Mouse (Mus musculus) heart, embryonic 13.5 days (tissue): ENCODE results near the gene Pacrg. TPM values are rescaled to one million over a fixed set of nuclear protein-coding genes. Genes with fewer than 3 reads are reported as not detected.

Experiments used
- ATAC-seq: fragments of 200-750 bp; cut with Nextera tagmentation; 2 replicates; pipeline ENCODE4 v1.8.0; 2017; ENCODE audit warnings: moderate TSS enrichment; ENCODE audit not compliant: insufficient number of reproducible peaks, low FRiP score, low TSS enrichment; ENCODE audit errors: extremely low read depth
- H3K27ac ChIP-seq: fragments of 300-500 bp; sonication (generic); replicated peaks from 2 replicates; pipeline ENCODE4 v1.5.1; 2015; ENCODE audit warnings: moderate library complexity, mild to moderate bottlenecking, inconsistent platforms
- H3K27me3 ChIP-seq: fragments of 300-500 bp; sonication (generic); replicated peaks from 2 replicates; pipeline ENCODE4 v1.6.1; 2015; ENCODE audit warnings: mild to moderate bottlenecking, inconsistent platforms
- H3K36me3 ChIP-seq: fragments of 300-500 bp; sonication (generic); 2 replicates; pipeline ENCODE4 v1.6.1; 2015; ENCODE audit warnings: mild to moderate bottlenecking, inconsistent platforms
- H3K4me1 ChIP-seq: fragments of 300-500 bp; sonication (generic); 2 replicates; pipeline ENCODE4 v1.6.1; 2015; ENCODE audit warnings: inconsistent platforms
- H3K4me2 ChIP-seq: fragments of 300-500 bp; sonication (generic); 2 replicates; pipeline ENCODE4 v1.6.1; 2015; ENCODE audit warnings: inconsistent platforms, mild to moderate bottlenecking, moderate library complexity
- H3K4me3 ChIP-seq: fragments of 300-500 bp; sonication (generic); 2 replicates; pipeline ENCODE4 v1.5.1; 2015; ENCODE audit warnings: moderate library complexity, mild to moderate bottlenecking, inconsistent platforms
- H3K9ac ChIP-seq: fragments of 300-500 bp; sonication (generic); 2 replicates; pipeline ENCODE4 v1.6.1; 2015; ENCODE audit warnings: inconsistent platforms, mild to moderate bottlenecking, moderate library complexity
- H3K9me3 ChIP-seq: fragments of 300-500 bp; sonication (generic); 2 replicates; pipeline ENCODE4 v1.6.1; 2016; ENCODE audit warnings: inconsistent platforms
- WGBS: fragments of 180-500 bp; shearing (Covaris S2); methylation state at CpG from one replicate; pipeline ENCODE4 v1.1.7; 2015; ENCODE audit warnings: mixed read lengths; 5-methylcytosine and 5-hydroxymethylcytosine counted together
- polyA plus RNA-seq: library from polyadenylated mRNA; unstranded; fragments of >200 nt; fragmentation: Nextera tagmentation; extraction: Ambion mirVana; gene quantifications from 2 replicates; pipeline ENCODE4 v1.2.1, GENCODE M21; 2015

Pacrg gene
- polyA plus RNA-seq, 1 experiment from 2014 or later: 0.64 TPM

DNA sequence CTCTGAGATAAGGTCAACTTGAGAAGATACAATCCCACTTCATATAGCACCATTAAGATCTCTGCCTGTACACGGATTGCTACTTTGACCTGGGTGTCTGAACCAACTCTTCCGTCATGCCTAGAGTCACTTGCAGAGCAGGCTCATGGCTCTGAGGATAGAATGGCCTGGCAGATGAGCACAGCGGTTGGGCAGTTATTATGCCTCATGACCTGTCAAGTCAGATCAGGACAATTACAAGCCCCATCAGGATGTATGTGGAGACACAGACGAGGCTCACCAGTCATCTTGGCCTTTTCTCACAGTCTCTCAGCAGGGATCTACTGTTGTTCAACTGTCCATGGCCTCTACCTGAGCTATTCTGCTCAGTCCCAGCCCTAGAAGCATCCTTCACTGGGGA lies 424.0 kb downstream of the Pacrg start:
- Histone ChIP-seq H3K4me2 (no peak overlapping the region), H3K27ac (peak overlapping the region; percentile 93), H3K27me3 (no peaks in the 10 kb centered on the region), H3K4me3 (no peak overlapping the region), H3K9me3 (no peaks in the 10 kb centered on the region), H3K4me1 (peaks cover 62% of the 10 kb centered on the region), H3K36me3 (no peaks in the 10 kb centered on the region), H3K9ac (no peak overlapping the region)
- WGBS: 79% methylated on average over 4 of the region's 4 CpGs
- ATAC-seq: no peak

DNA sequence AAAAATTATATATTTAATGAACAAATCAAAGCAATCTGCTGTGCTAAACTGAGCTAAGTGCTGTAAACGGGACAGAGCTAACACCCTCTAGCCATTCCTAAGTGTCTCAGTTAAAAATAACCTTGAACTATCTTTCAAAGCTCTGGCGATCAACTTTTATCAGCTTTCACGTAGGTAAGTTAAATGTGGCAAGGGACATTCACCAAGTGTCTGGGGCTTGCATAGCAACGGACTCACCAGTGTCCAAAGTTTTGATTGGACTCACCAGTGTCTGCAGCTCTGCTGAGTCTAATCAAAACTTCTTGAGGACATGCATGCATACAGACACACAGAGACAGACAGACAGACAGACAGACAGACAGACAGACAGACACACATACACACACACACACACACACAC lies 425.7 kb downstream of the Pacrg start:
- no peaks in the 10 kb centered on the region for H3K36me3 ChIP-seq
- peak; percentile 47; the same call in 1 of the 2 replicates for ATAC-seq
- H3K4me3 ChIP-seq: no peak overlapping the region
- peak overlapping the region; percentile 93 for H3K27ac ChIP-seq
- H3K9me3 ChIP-seq: no peaks in the 10 kb centered on the region
- H3K27me3 ChIP-seq: no peaks in the 10 kb centered on the region
- 23% methylated on average over 4 of the region's 4 CpGs for WGBS
- H3K4me1 ChIP-seq: peaks cover 69% of the 10 kb centered on the region
- peak overlapping the region; percentile 27 for H3K4me2 ChIP-seq
- H3K9ac ChIP-seq: no peak overlapping the region

DNA sequence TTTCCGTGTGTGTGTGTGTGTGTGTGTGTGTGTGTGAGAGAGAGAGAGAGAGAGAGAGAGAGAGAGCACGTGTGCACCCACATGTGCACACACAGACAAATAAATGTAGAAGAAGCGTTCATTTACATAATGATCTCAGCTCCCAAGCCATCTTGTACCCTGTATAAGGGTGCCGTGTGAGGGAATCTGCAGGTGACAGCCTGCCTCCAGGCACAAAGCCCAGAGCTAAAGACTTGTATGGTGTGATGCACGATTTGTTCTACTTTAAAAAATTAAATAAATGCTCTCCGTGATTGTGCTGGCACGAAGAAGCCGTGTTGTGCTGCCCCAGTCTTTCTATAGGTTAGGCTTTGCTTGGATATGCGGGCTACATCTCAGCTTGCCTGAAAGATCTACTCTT lies 426.2 kb downstream of the Pacrg start:
- Histone ChIP-seq H3K36me3 (no peaks in the 10 kb centered on the region), H3K4me2 (peak overlapping the region; percentile 27), H3K4me1 (peaks cover 72% of the 10 kb centered on the region), H3K27ac (peak overlapping the region; percentile 93), H3K9ac (peak overlapping the region; percentile 66), H3K9me3 (no peaks in the 10 kb centered on the region), H3K4me3 (no peak overlapping the region), H3K27me3 (no peaks in the 10 kb centered on the region)
- 55% methylated on average over 9 of the region's 9 CpGs for WGBS
- no peak for ATAC-seq

DNA sequence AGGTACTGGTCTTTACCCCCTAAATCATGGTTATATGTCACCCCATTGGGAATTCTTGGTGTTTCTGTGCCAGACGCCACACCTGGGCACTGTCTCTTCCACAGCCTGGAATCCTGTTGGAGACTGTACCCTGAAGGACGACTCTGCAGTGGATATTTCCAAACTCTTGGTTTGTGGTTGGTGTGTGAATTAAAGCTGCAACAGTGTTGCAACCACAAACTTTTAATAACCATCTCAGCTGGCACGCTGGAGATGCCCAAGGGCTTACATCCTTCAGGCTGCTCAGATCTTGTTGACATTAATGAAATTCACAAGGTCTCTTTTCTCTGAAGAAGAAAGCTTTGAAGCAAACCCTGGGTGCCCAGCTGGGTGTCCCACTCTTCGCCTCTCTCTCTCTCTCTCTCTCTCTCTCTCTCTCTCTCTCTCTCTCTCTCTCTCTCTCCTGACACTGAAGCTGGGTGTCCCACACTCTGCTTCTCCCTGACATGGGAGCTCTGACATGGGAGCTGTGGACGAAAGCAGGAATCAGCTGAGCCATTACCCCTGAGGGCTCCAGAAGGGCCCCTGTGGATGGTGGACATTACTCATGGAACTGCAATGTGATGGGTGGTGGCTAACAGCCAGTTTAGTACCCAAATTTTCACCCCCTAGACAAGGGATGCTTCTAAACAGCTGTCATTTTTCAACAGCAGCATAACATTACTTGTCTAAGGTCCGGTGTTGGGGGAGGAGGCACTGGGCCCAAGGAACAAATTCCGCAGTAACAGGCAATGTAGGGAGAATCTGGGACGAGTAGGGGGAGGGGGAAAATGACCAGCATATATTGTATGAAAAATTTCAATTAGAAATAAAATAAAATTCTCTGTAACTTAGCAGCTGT lies 429.3 kb downstream of the Pacrg start:
- Histone ChIP-seq H3K4me1 (peaks cover 73% of the 10 kb centered on the region), H3K27ac (peak overlapping the region; percentile 30; the same call in 1 of the 2 replicates)
- no peak for ATAC-seq

DNA sequence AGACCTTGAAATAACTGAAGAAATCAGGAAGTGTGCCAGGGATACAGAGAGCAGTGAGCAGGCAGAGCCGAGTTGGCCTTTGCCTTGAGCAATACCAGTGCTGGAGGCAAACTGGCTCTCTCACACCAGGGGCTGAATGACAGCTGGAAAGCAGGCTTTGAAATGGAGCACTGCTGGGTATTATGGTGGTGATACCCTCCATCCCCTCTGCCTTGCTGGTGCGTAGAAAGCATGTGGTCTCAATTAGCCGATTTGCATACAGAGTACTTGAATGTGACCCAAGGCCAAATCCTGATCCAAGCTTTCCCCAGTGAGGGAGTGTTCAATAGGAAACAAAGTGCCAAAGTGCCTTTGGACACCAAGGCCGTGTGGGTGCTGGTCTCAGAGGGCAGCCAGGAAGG lies 431.4 kb downstream of the Pacrg start:
- Histone ChIP-seq H3K4me1 (peaks cover 52% of the 10 kb centered on the region), H3K27ac (0 out of 2 replicates have a peak overlapping the region, but pooled peaks have one; percentile 9), H3K9me3 (no peaks in the 10 kb centered on the region), H3K9ac (no peak overlapping the region), H3K4me3 (no peak overlapping the region), H3K36me3 (no peaks in the 10 kb centered on the region), H3K27me3 (no peaks in the 10 kb centered on the region), H3K4me2 (no peak overlapping the region)
- no peak for ATAC-seq
- WGBS: 47% methylated on average over 4 of the region's 4 CpGs

More for the DNA sequence above, 429.3 kb downstream of the Pacrg start:
- H3K9ac ChIP-seq: no peak overlapping the region
- WGBS: 67% methylated on average over 8 of the region's 8 CpGs
- no peak overlapping the region for H3K4me2 ChIP-seq
- no peak overlapping the region for H3K4me3 ChIP-seq
- no peaks in the 10 kb centered on the region for H3K9me3 ChIP-seq
- no peaks in the 10 kb centered on the region for H3K36me3 ChIP-seq
- no peaks in the 10 kb centered on the region for H3K27me3 ChIP-seq

DNA sequence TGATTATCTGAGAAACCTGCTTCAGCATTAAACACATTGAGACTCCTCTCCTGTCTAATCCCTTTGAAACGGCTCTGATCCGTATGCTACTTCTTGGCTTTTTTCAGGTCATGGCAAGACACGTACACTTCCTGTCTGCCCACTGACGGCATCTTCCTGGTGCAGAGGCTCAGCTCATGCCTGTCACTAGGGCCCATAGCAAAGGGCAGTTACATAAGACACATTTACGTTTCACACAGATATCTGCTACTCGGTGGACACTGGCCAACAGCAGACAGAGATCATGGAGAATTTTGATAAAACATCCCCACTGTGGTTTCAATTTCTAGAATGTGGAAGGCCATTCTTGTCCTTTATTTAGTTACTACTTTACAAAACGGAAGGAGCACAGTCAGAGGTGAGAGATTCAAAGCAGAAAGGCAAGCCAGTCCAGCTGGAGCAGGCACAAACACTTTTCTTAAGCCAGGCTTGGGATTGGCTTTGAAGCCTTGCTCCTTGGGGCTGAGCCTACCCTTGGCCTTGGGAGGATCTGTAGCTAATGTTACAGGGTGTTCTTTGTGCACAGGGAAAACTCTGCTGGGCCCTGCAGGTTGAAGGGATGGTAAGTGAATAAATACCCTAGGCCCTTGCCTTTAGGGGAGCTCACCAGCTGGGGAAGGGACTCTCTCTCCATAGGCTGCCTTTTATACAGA lies 432.9 kb downstream of the Pacrg start:
- H3K9ac ChIP-seq: peak overlapping the region; percentile 56; the same call in 1 of the 2 replicates
- 43% methylated on average over 7 of the region's 7 CpGs for WGBS
- H3K27ac ChIP-seq: peak overlapping the region; percentile 44; the same call in 1 of the 2 replicates
- H3K36me3 ChIP-seq: no peaks in the 10 kb centered on the region
- H3K4me1 ChIP-seq: peaks cover 40% of the 10 kb centered on the region
- no peak for ATAC-seq
- no peaks in the 10 kb centered on the region for H3K9me3 ChIP-seq
- H3K27me3 ChIP-seq: no peaks in the 10 kb centered on the region
- no peak overlapping the region for H3K4me3 ChIP-seq
- no peak overlapping the region for H3K4me2 ChIP-seq

DNA sequence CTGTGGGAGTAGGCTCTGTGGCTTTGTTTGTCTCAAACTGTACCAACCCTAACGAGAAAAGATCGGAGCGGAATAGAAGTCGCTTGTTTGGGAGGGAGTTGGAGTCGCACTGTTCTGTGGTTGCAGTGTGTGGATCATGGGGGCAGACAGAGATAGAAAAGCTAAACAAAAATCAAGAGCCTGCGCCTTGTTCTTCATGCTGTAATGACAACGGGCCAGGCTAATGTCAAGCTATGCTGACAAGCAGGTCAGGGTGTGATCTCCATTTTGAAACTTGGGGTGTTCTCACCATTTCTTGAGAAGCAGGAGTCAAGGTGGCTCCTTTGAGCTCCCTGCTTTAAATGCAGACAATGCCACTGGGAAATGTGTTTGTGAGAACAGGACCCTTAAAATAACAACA lies 433.8 kb downstream of the Pacrg start:
- Histone ChIP-seq H3K27ac (no peak overlapping the region), H3K4me3 (no peak overlapping the region), H3K4me2 (no peak overlapping the region), H3K9me3 (no peaks in the 10 kb centered on the region), H3K4me1 (peaks cover 38% of the 10 kb centered on the region), H3K9ac (no peak overlapping the region), H3K36me3 (no peaks in the 10 kb centered on the region), H3K27me3 (no peaks in the 10 kb centered on the region)
- WGBS: 61% methylated on average over 7 of the region's 7 CpGs
- no peak for ATAC-seq

DNA sequence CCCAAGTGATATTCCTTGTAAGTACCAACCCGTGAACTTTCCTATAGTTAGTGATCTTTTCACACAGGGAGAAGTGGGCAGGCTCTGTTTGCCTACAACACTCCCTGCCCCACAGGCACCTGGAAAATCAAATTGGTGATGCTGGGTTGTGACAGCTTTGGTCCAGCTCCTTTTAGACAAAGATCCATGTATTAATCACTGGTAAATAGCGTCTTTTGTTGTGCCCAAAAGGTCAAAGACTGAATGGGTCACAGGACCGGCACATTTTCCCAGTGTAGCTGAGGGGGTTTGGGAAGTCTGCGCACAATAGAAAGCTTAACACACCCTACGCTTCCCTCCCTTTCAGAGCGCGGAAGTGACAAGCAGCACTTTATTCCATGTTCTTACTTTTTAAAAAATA lies 434.2 kb downstream of the Pacrg start:
- Histone ChIP-seq H3K9me3 (no peaks in the 10 kb centered on the region), H3K4me3 (no peak overlapping the region), H3K27ac (no peak overlapping the region), H3K4me2 (no peak overlapping the region), H3K27me3 (no peaks in the 10 kb centered on the region), H3K9ac (no peak overlapping the region), H3K4me1 (peaks cover 36% of the 10 kb centered on the region), H3K36me3 (no peaks in the 10 kb centered on the region)
- no peak for ATAC-seq
- 69% methylated on average over 7 of the region's 7 CpGs for WGBS

DNA sequence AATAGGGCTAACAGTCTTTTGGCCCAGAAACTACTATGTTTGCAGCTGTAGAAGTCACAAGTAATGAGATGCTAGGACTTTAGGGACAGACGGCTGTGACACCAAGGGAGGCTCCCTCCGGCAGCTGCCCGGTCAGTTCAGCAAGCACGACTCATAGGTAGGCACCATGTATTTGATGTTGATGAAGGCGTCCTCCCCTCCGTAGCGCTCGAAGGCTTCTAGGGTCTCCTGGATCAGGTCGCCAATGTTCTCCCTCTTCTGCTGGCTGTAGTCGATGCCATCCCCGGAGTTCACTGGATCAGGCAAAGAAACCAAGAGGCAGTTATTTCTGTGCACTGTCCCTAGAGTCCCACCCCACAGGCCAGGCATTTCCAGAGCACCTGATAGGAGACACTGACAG lies 436.9 kb downstream of the Pacrg start:
- no peak for ATAC-seq
- no peak overlapping the region for H3K9ac ChIP-seq
- 87% methylated on average over 11 of the region's 11 CpGs for WGBS

DNA sequence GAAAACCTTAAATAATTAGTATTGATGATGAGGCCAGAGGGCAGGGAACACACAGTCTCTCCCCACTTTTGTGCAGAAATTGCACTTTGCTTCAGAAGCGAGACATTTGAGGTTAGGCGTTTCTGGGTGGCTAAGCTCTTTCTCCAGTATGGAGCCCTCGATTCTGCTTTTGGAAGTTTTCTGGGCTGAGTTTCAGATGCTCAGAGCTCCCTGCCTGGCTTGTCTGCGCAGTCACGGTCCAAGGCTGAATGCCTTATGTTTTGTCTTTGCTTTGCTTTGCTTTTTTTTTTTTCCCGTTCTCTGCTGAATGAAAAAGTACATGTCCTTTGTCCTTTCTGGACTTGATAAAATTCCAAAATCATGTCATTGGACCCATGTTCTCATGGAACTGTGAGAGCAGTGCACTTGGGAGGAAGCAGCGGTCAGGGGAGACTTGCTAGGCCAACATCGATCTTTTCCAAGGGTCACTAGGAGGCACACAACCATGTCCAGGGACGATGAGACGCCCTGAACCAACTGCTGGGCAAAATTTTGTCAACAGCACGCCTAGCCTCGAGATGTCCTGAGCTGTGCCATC lies 438.0 kb downstream of the Pacrg start:
- H3K36me3 ChIP-seq: no peaks in the 10 kb centered on the region
- no peak overlapping the region for H3K4me3 ChIP-seq
- no peak overlapping the region for H3K9ac ChIP-seq
- no peak overlapping the region for H3K27ac ChIP-seq
- H3K4me2 ChIP-seq: no peak overlapping the region
- peaks cover 55% of the 10 kb centered on the region for H3K4me1 ChIP-seq
- WGBS: 80% methylated on average over 12 of the region's 12 CpGs
- no peaks in the 10 kb centered on the region for H3K9me3 ChIP-seq
- H3K27me3 ChIP-seq: no peaks in the 10 kb centered on the region
- no peak for ATAC-seq

More for the DNA sequence above, 436.9 kb downstream of the Pacrg start:
- Histone ChIP-seq H3K36me3 (no peaks in the 10 kb centered on the region), H3K27me3 (no peaks in the 10 kb centered on the region), H3K4me1 (peaks cover 50% of the 10 kb centered on the region), H3K4me2 (no peak overlapping the region), H3K9me3 (no peaks in the 10 kb centered on the region), H3K27ac (no peak overlapping the region), H3K4me3 (no peak overlapping the region)

DNA sequence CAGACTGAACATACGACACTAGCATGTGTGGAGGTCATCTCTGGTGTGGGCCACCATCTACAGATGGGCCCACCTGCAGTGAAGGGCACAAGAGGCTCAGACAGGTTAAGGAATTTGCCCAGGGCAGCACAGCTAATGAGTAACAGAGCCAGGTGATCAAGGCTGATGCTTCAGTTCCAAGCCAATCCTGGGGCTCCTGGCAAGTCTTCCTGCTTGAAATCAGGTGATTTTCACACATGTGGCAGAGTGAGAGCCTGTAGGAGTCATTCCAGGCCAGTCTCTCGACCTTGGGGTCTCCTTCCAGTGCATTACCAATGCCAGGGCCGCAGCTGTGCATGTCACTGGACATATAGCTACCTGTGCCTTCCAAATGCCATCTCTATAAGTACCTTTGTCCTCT lies 438.6 kb downstream of the Pacrg start:
- Histone ChIP-seq H3K4me1 (peaks cover 55% of the 10 kb centered on the region), H3K4me3 (no peak overlapping the region), H3K9ac (no peak overlapping the region), H3K4me2 (no peak overlapping the region), H3K27me3 (no peaks in the 10 kb centered on the region), H3K36me3 (no peaks in the 10 kb centered on the region), H3K9me3 (no peaks in the 10 kb centered on the region), H3K27ac (no peak overlapping the region)
- 73% methylated on average over 3 of the region's 3 CpGs for WGBS
- no peak for ATAC-seq
